Mouse (Mus musculus) lung, adult 2 months (tissue): Measurements from ENCODE around the gene Top3b. TPM values are rescaled to one million over a fixed set of nuclear protein-coding genes. Genes with fewer than 3 reads are reported as not detected.

Experiments
- DNase-seq: peaks from one replicate; pipeline ENCODE4 v3.0.0; 2022
- H3K4me1 ChIP-seq: fragments of 200-500 bp; 2 replicates; pipeline ENCODE4 v1.6.1; 2011; ENCODE audit warnings: low read length; ENCODE audit not compliant: control insufficient read depth, insufficient read depth
- H3K4me3 ChIP-seq: fragments of 200-500 bp; replicated peaks from 2 replicates; pipeline ENCODE3; 2011; ENCODE audit warnings: low read depth, mild to moderate bottlenecking, control low read depth, low read length; ENCODE audit errors: extremely low read depth
- CTCF ChIP-seq: fragments of 200-500 bp; IDR thresholded peaks from 2 replicates; pipeline ENCODE4 v1.5.1; 2011; ENCODE audit warnings: mild to moderate bottlenecking, low read length, control low read depth; ENCODE audit not compliant: insufficient read depth
- POLR2A ChIP-seq: fragments of 200-500 bp; IDR thresholded peaks from 2 replicates; pipeline ENCODE4 v1.6.1; 2011; ENCODE audit warnings: low read depth, mild to moderate bottlenecking, control low read depth, low read length, borderline replicate concordance; ENCODE audit errors: extremely low read depth
- WGBS: fragments of 180-500 bp; shearing (Covaris S2); methylation state at CpG from one replicate; pipeline ENCODE4 v1.1.7; 2018; 5-methylcytosine and 5-hydroxymethylcytosine counted together
- polyA plus RNA-seq: library from polyadenylated mRNA; depleted of rRNA; stranded (reverse); fragments of >200 nt; gene quantifications from 2 replicates; pipeline ENCODE4 v1.2.3, GENCODE M21; 2012

The Top3b gene
- polyA plus RNA-seq, 1 experiment = 74.8 TPM

- Histone ChIP-seq H3K4me3 (peak within 1 kb of the TSS; percentile 86), H3K4me1 (peaks cover 17% of the 10 kb centered on the region)
- WGBS = under 1% methylated on average over 29 of the region's 29 CpGs
- peak; percentile 75 for TF ChIP-seq CTCF
- peak; percentile 82; the same call in 1 of the 2 replicates for TF ChIP-seq POLR2A
- DNase-seq = peak; percentile 97
Observed at GRCm38 (mm10) chr16:16896382-16897055, 26.0 kb downstream of the Top3b start, which contains the start of gene Ppm1f. Gene Ppm1f (plus strand): TSS chr16:16896469.

- 17% methylated on average over 10 of the region's 10 CpGs for WGBS
Observed at GRCm38 (mm10) chr16:16897056-16897584, 26.6 kb downstream of the Top3b start.

GRCm38 (mm10) chr16:16902329-16902728 lies 31.8 kb downstream of the Top3b start:
- WGBS = 45% methylated on average over 4 of the region's 4 CpGs
- Histone ChIP-seq H3K4me1 (peaks cover 39% of the 10 kb centered on the region), H3K4me3 (no peak overlapping the region)
- DNase-seq = no peak
- TF ChIP-seq CTCF (no peak), POLR2A (0 out of 2 replicates have a peak, but pooled peaks have one; percentile 17)

More at GRCm38 (mm10) chr16:16897056-16897584, 26.6 kb downstream of the Top3b start:
- peak overlapping the region; percentile 86 for H3K4me3 ChIP-seq
- DNase-seq = peak; percentile 23
- H3K4me1 ChIP-seq = peaks cover 21% of the 10 kb centered on the region
- no peak for TF ChIP-seq POLR2A
- TF ChIP-seq CTCF = no peak

GRCm38 (mm10) chr16:16903188-16903587 lies 32.7 kb downstream of the Top3b start:
- TF ChIP-seq POLR2A (no peak), CTCF (no peak)
- no peak for DNase-seq
- peaks cover 42% of the 10 kb centered on the region for H3K4me1 ChIP-seq
- WGBS = 62% methylated on average over 5 of the region's 5 CpGs
- no peak overlapping the region for H3K4me3 ChIP-seq

- WGBS = 32% methylated on average over 6 of the region's 6 CpGs
- H3K4me3 ChIP-seq = no peak overlapping the region
Observed at GRCm38 (mm10) chr16:16907799-16908198, 37.3 kb downstream of the Top3b start.

GRCm38 (mm10) chr16:16911641-16912597 lies 41.4 kb downstream of the Top3b start:
- DNase-seq = peak; percentile 79
- H3K4me3 ChIP-seq = no peak overlapping the region
- peaks cover 19% of the 10 kb centered on the region for H3K4me1 ChIP-seq
- WGBS = 37% methylated on average over 13 of the region's 13 CpGs
- peak; percentile 97 for TF ChIP-seq CTCF
- no peak for TF ChIP-seq POLR2A

More at GRCm38 (mm10) chr16:16907799-16908198, 37.3 kb downstream of the Top3b start:
- no peak for TF ChIP-seq CTCF
- TF ChIP-seq POLR2A = no peak; the same call in 1 of the 2 replicates
- H3K4me1 ChIP-seq = peaks cover 33% of the 10 kb centered on the region
- peak; percentile 66 for DNase-seq

- H3K4me1 ChIP-seq = peaks cover 10% of the 10 kb centered on the region
Observed at GRCm38 (mm10) chr16:16913440-16913839, 42.9 kb downstream of the Top3b start.

GRCm38 (mm10) chr16:16918441-16919117 lies 48.0 kb downstream of the Top3b start:
- no peaks in the 10 kb centered on the region for H3K4me1 ChIP-seq
- DNase-seq = no peak
- TF ChIP-seq CTCF = no peak
- no peak for TF ChIP-seq POLR2A
- 89% methylated on average over 7 of the region's 7 CpGs for WGBS
- no peak overlapping the region for H3K4me3 ChIP-seq

More at GRCm38 (mm10) chr16:16913440-16913839, 42.9 kb downstream of the Top3b start:
- no peak for TF ChIP-seq POLR2A
- no peak for TF ChIP-seq CTCF
- WGBS = 67% methylated on average over 1 of the region's 1 CpGs
- DNase-seq = no peak
- H3K4me3 ChIP-seq = no peak overlapping the region
